Mouse (Mus musculus) heart, embryonic 12.5 days (tissue): ENCODE results near the gene Fhdc1. TPM values are rescaled to one million over a fixed set of nuclear protein-coding genes. Genes with fewer than 3 reads are reported as not detected.

ENCODE experiments used
- ATAC-seq: fragments of 200-750 bp; cut with Nextera tagmentation; 2 replicates; pipeline ENCODE4 v1.8.0; 2017; ENCODE audit warnings: moderate TSS enrichment, moderate library complexity; ENCODE audit not compliant: insufficient number of reproducible peaks, low FRiP score
- H3K27ac ChIP-seq: fragments of 300-500 bp; sonication (generic); 2 replicates; pipeline ENCODE4 v1.5.1; 2016; ENCODE audit warnings: mild to moderate bottlenecking, moderate library complexity; ENCODE audit not compliant: poor library complexity, severe bottlenecking
- H3K27me3 ChIP-seq: fragments of 300-500 bp; sonication (generic); replicated peaks from 2 replicates; pipeline ENCODE4 v1.6.1; 2016; ENCODE audit warnings: mild to moderate bottlenecking, moderate library complexity
- H3K36me3 ChIP-seq: fragments of 300-500 bp; sonication (generic); 2 replicates; pipeline ENCODE4 v1.6.1; 2016; ENCODE audit warnings: mild to moderate bottlenecking, moderate library complexity
- H3K4me1 ChIP-seq: fragments of 300-500 bp; sonication (generic); replicated peaks from 2 replicates; pipeline ENCODE4 v1.6.1; 2016; ENCODE audit warnings: mild to moderate bottlenecking
- H3K4me2 ChIP-seq: fragments of 300-500 bp; sonication (generic); 2 replicates; pipeline ENCODE4 v1.6.1; 2016; ENCODE audit warnings: mild to moderate bottlenecking, moderate library complexity
- H3K4me3 ChIP-seq: fragments of 300-500 bp; sonication (generic); 2 replicates; pipeline ENCODE4 v1.5.1; 2016; ENCODE audit warnings: mild to moderate bottlenecking
- H3K9ac ChIP-seq: fragments of 300-500 bp; sonication (generic); 2 replicates; pipeline ENCODE4 v1.6.1; 2016; ENCODE audit warnings: mild to moderate bottlenecking, moderate library complexity
- H3K9me3 ChIP-seq: fragments of 300-500 bp; sonication (generic); replicated peaks from 2 replicates; pipeline ENCODE4 v1.6.1; 2016; ENCODE audit warnings: mild to moderate bottlenecking, moderate library complexity
- WGBS: fragments of 180-500 bp; shearing (Covaris S2); methylation state at CpG from one replicate; pipeline ENCODE4 v1.1.7; 2016; 5-methylcytosine and 5-hydroxymethylcytosine counted together
- polyA plus RNA-seq: library from polyadenylated mRNA; unstranded; fragments of >200 nt; fragmentation: Nextera tagmentation; extraction: Ambion mirVana; gene quantifications from 2 replicates; pipeline ENCODE4 v1.2.1, GENCODE M21; 2016

The Fhdc1 gene
- polyA plus RNA-seq, 1 experiment from 2014 or later = 4.4 TPM

GRCm38 (mm10) chr3:84402716-84403115 lies 77.5 kb downstream of the Fhdc1 start:
- H3K36me3 ChIP-seq = no peaks in the 10 kb centered on the region
- H3K27ac ChIP-seq = no peak overlapping the region
- ATAC-seq = no peak
- WGBS = 59% methylated on average over 2 of the region's 2 CpGs
- H3K4me3 ChIP-seq = no peak overlapping the region
- H3K27me3 ChIP-seq = peaks cover 16% of the 10 kb centered on the region
- no peak overlapping the region for H3K9ac ChIP-seq
- H3K9me3 ChIP-seq = no peaks in the 10 kb centered on the region
- peaks cover 12% of the 10 kb centered on the region for H3K4me1 ChIP-seq
- H3K4me2 ChIP-seq = peak overlapping the region; percentile 11; the same call in 1 of the 2 replicates

GRCm38 (mm10) chr3:84397976-84398375 lies 82.3 kb downstream of the Fhdc1 start:
- H3K27me3 ChIP-seq = peaks cover 4% of the 10 kb centered on the region; the same call in 1 of the 2 replicates
- ATAC-seq = no peak
- peaks cover 8% of the 10 kb centered on the region; the same call in 1 of the 2 replicates for H3K4me1 ChIP-seq
- H3K4me3 ChIP-seq = no peak overlapping the region
- 76% methylated on average over 4 of the region's 4 CpGs for WGBS
- H3K27ac ChIP-seq = no peak overlapping the region
- no peak overlapping the region for H3K4me2 ChIP-seq
- H3K9me3 ChIP-seq = no peaks in the 10 kb centered on the region
- no peak overlapping the region for H3K9ac ChIP-seq
- no peaks in the 10 kb centered on the region for H3K36me3 ChIP-seq

- peaks cover 3% of the 10 kb centered on the region; the same call in 1 of the 2 replicates for H3K4me1 ChIP-seq
- H3K4me3 ChIP-seq = no peak overlapping the region
- H3K27ac ChIP-seq = no peak overlapping the region
- 0 out of 2 replicates have a peak, but pooled peaks cover under 1% of the 10 kb centered on the region for H3K9me3 ChIP-seq
- WGBS = 68% methylated on average over 2 of the region's 2 CpGs
- no peak overlapping the region for H3K9ac ChIP-seq
- H3K36me3 ChIP-seq = no peaks in the 10 kb centered on the region
- no peak for ATAC-seq
- H3K27me3 ChIP-seq = peaks cover 4% of the 10 kb centered on the region; the same call in 1 of the 2 replicates
- no peak overlapping the region for H3K4me2 ChIP-seq
Measured at GRCm38 (mm10) chr3:84396240-84396639, 84.0 kb downstream of the Fhdc1 start.

GRCm38 (mm10) chr3:84395840-84396239 lies 84.4 kb downstream of the Fhdc1 start:
- no peak for ATAC-seq
- no peak overlapping the region for H3K4me2 ChIP-seq

GRCm38 (mm10) chr3:84394841-84395447 lies 85.3 kb downstream of the Fhdc1 start:
- no peak for ATAC-seq
- Histone ChIP-seq H3K4me3 (no peak overlapping the region), H3K4me2 (no peak overlapping the region), H3K27ac (no peak overlapping the region), H3K4me1 (peaks cover 3% of the 10 kb centered on the region; the same call in 1 of the 2 replicates), H3K36me3 (no peaks in the 10 kb centered on the region), H3K9me3 (0 out of 2 replicates have a peak, but pooled peaks cover 5% of the 10 kb centered on the region), H3K27me3 (no peaks in the 10 kb centered on the region), H3K9ac (no peak overlapping the region)
- 68% methylated on average over 8 of the region's 8 CpGs for WGBS

More at GRCm38 (mm10) chr3:84395840-84396239, 84.4 kb downstream of the Fhdc1 start:
- Histone ChIP-seq H3K4me3 (no peak overlapping the region), H3K9me3 (0 out of 2 replicates have a peak, but pooled peaks cover 5% of the 10 kb centered on the region), H3K27me3 (peaks cover 2% of the 10 kb centered on the region; the same call in 1 of the 2 replicates), H3K27ac (no peak overlapping the region), H3K9ac (no peak overlapping the region), H3K36me3 (no peaks in the 10 kb centered on the region), H3K4me1 (peaks cover 3% of the 10 kb centered on the region; the same call in 1 of the 2 replicates)

Other genes with a start within 250 kb of the Fhdc1 start
- 9.0 and 10.1 TPM in 2 replicates for gene Trim2, start 173.6 kb downstream of the Fhdc1 start, polyA plus RNA-seq
- 49.3 and 50.8 TPM in 2 replicates for gene Arfip1, start 102.2 kb upstream of the Fhdc1 start, polyA plus RNA-seq
- gene Tigd4, start 113.1 kb upstream of the Fhdc1 start, polyA plus RNA-seq = not detected in 2 replicates
- gene Tmem154, start 185.8 kb upstream of the Fhdc1 start, polyA plus RNA-seq = 0.47 and 0.54 TPM in 2 replicates